In genomic region chr11:77215951-77216760, GRCm38 (mm10) we compare ENCODE assay signal across 8 mouse cellular contexts. TPM values are rescaled to one million over a fixed set of nuclear protein-coding genes. Genes with fewer than 3 reads are reported as not detected.
A peak's percentile ranks its signal among the peaks of the same experiment; 100 is the strongest.
DNase-seq lines count a peak whose midpoint lies in the region; ATAC-seq and TF ChIP-seq lines count a peak whose summit lies in the region.

Ssh2 (plus strand) TSS chr11:77216287.

- peak within 1 kb of the TSS; percentile 86 for H3K27ac ChIP-seq in embryonic facial prominence, embryonic 11.5 days (replicated peaks; ENCODE audit: low read depth, low read length)
- peak within 1 kb of the TSS; percentile 95 for H3K27ac ChIP-seq in limb, embryonic 10.5 days
- peak within 1 kb of the TSS; percentile 99 for H3K27ac ChIP-seq in midbrain, embryonic 12.5 days (replicated peaks)
- H3K27ac ChIP-seq in small intestine, adult 2 months (ENCODE audit: insufficient read depth, low read depth, low read length), result peak within 1 kb of the TSS; percentile 81

- H3K4me3 ChIP-seq in embryonic facial prominence, embryonic 11.5 days (ENCODE audit: low read depth, low read length), result peak within 1 kb of the TSS; percentile 90
- H3K4me3 ChIP-seq in limb, embryonic 10.5 days, result peak within 1 kb of the TSS; percentile 84
- H3K4me3 ChIP-seq in midbrain, embryonic 12.5 days, result peak within 1 kb of the TSS; percentile 83
- H3K4me3 ChIP-seq in small intestine, adult 2 months (ENCODE audit: low read depth, low read length), result peak within 1 kb of the TSS; percentile 77

- peak; percentile 92 for DNase-seq in 3134 (ENCODE audit: extremely low read depth, insufficient read length, low spot score)
- DNase-seq in adrenal gland, postnatal 25 days, result peak; percentile 86
- peak; percentile 93 for DNase-seq in embryonic facial prominence, embryonic 11.5 days (ENCODE audit: low spot score)
- peak; percentile 99 for DNase-seq in heart, adult 11 months
- peak; percentile 82 for DNase-seq in kidney, adult 11 months
- peak; percentile 92 for DNase-seq in limb, embryonic 10.5 days (ENCODE audit: low spot score)

- H3K9ac ChIP-seq in embryonic facial prominence, embryonic 11.5 days (replicated peaks; ENCODE audit: low read length), result peak within 1 kb of the TSS; percentile 86
- H3K9ac ChIP-seq in midbrain, embryonic 12.5 days (replicated peaks), result peak within 1 kb of the TSS; percentile 93

- no peaks in the 10 kb centered on the region for H3K9me3 ChIP-seq in embryonic facial prominence, embryonic 11.5 days (replicated peaks; ENCODE audit: control insufficient read depth, low read length)
- no peaks in the 10 kb centered on the region for H3K9me3 ChIP-seq in limb, embryonic 10.5 days (replicated peaks)
- H3K9me3 ChIP-seq in midbrain, embryonic 12.5 days, result no peaks in the 10 kb centered on the region

- no peaks in the 10 kb centered on the region for H3K4me1 ChIP-seq in embryonic facial prominence, embryonic 11.5 days (ENCODE audit: control insufficient read depth, insufficient read depth, low read length)
- peaks cover 22% of the 10 kb centered on the region for H3K4me1 ChIP-seq in limb, embryonic 10.5 days
- peaks cover 24% of the 10 kb centered on the region for H3K4me1 ChIP-seq in midbrain, embryonic 12.5 days
- H3K4me1 ChIP-seq in small intestine, adult 2 months (ENCODE audit: control insufficient read depth, insufficient read depth, insufficient read length, low read length), result peaks cover 7% of the 10 kb centered on the region; the same call in 1 of the 2 replicates

- WGBS in embryonic facial prominence, embryonic 11.5 days, result 0% methylated on average over 67 of the region's 82 CpGs
- WGBS in limb, embryonic 10.5 days, result under 1% methylated on average over 82 of the region's 82 CpGs
- WGBS in midbrain, embryonic 12.5 days, result under 1% methylated on average over 58 of the region's 82 CpGs
- WGBS in small intestine, adult 2 months, result 1% methylated on average over 81 of the region's 82 CpGs

- no peaks in the 10 kb centered on the region for H3K36me3 ChIP-seq in embryonic facial prominence, embryonic 11.5 days (replicated peaks; ENCODE audit: control insufficient read depth, insufficient read depth, low read depth, low read length)
- no peaks in the 10 kb centered on the region for H3K36me3 ChIP-seq in limb, embryonic 10.5 days
- no peaks in the 10 kb centered on the region for H3K36me3 ChIP-seq in midbrain, embryonic 12.5 days
- H3K36me3 ChIP-seq in small intestine, adult 2 months (ENCODE audit: control insufficient read depth, insufficient read depth, low read length), result no peaks in the 10 kb centered on the region

- peak; percentile 81 for ATAC-seq in embryonic facial prominence, embryonic 11.5 days (replicated peaks; ENCODE audit: insufficient number of reproducible peaks, low FRiP score, low TSS enrichment, low read depth)
- peak; percentile 86 for ATAC-seq in midbrain, embryonic 12.5 days (ENCODE audit: low FRiP score, low read depth)

- TF ChIP-seq POLR2A in small intestine, adult 2 months (IDR thresholded peaks at IDR 0.05; ENCODE audit: low read depth, low read length), result peak; percentile 33

- no peak for TF ChIP-seq CTCF in small intestine, adult 2 months (IDR thresholded peaks at IDR 0.05; ENCODE audit: extremely low read depth, insufficient read length, insufficient replicate concordance, low read depth, low read length)

- H3K4me2 ChIP-seq in embryonic facial prominence, embryonic 11.5 days (ENCODE audit: low read depth, low read length), result peak within 1 kb of the TSS; percentile 73
- H3K4me2 ChIP-seq in midbrain, embryonic 12.5 days (replicated peaks), result peak within 1 kb of the TSS; percentile 80

- H3K27me3 ChIP-seq in embryonic facial prominence, embryonic 11.5 days (ENCODE audit: control insufficient read depth, insufficient read depth, low read length), result no peaks in the 10 kb centered on the region
- H3K27me3 ChIP-seq in limb, embryonic 10.5 days (ENCODE audit: low read depth, poor library complexity, severe bottlenecking), result no peaks in the 10 kb centered on the region
- H3K27me3 ChIP-seq in midbrain, embryonic 12.5 days, result no peaks in the 10 kb centered on the region
- H3K27me3 ChIP-seq in small intestine, adult 2 months (ENCODE audit: control insufficient read depth, insufficient read depth, low read length), result no peaks in the 10 kb centered on the region

RNA-seq across cellular contexts. Expression of gene Ssh2, which starts in this region (rescaled TPM):
- 17.5 and 19.8 TPM in 2 replicates for total RNA-seq in adrenal gland, postnatal 25 days (2021)
- 8.5 and 10.0 TPM in 2 replicates for polyA plus RNA-seq in embryonic facial prominence, embryonic 11.5 days (2014; fragmentation: Nextera tagmentation; extraction: Ambion mirVana)
- 6.6 and 8.8 TPM in 2 replicates for polyA plus RNA-seq in limb, embryonic 10.5 days (2016; fragmentation: Nextera tagmentation; extraction: Ambion mirVana)
- polyA plus RNA-seq in midbrain, embryonic 12.5 days (2016; fragmentation: Nextera tagmentation; extraction: Ambion mirVana), result 15.1 and 18.9 TPM in 2 replicates
- polyA plus RNA-seq in small intestine, adult 2 months (2012; rRNA removed), result 3.1 and 5.3 TPM in 2 replicates

Comparison
In these comparisons a context has a peak if more than half of its experiments do, and no peak if none do; other contexts are left out.
1. Peak in every context shown above with its lines: DNase-seq, ATAC-seq, H3K4me3 ChIP-seq and H3K27ac ChIP-seq.